Mouse (Mus musculus) embryo, embryonic 10.5 days (tissue): Measurements from ENCODE around the gene Fam122a.
A peak's percentile ranks its signal among the peaks of the same experiment; 100 is the strongest.

ENCODE experiments used
- DNase-seq: peaks from one replicate; pipeline ENCODE4 v3.0.0-alpha.2; 2015; ENCODE audit warnings: low spot score

Gene Fam122a

DNA sequence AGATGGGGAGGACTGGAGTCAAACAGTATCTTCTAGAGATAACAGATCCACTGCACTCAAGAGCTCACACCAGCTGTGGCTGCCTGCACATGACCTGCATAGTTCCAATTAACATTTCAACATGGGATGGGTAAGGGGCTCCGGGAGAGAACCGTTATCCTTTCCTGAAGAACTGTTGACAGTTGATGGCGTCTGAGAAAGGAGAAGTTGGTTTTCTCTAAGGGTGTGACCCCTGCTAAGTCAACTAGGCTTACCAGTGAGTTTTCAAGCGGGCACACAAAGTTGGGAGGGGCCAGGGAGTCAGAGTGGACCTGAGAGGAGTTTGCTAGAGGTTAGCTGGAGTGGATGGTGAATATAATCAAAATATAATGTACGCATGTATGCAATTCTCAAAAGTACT, 13.1 kb upstream of the Fam122a start:
- no peak for DNase-seq

DNA sequence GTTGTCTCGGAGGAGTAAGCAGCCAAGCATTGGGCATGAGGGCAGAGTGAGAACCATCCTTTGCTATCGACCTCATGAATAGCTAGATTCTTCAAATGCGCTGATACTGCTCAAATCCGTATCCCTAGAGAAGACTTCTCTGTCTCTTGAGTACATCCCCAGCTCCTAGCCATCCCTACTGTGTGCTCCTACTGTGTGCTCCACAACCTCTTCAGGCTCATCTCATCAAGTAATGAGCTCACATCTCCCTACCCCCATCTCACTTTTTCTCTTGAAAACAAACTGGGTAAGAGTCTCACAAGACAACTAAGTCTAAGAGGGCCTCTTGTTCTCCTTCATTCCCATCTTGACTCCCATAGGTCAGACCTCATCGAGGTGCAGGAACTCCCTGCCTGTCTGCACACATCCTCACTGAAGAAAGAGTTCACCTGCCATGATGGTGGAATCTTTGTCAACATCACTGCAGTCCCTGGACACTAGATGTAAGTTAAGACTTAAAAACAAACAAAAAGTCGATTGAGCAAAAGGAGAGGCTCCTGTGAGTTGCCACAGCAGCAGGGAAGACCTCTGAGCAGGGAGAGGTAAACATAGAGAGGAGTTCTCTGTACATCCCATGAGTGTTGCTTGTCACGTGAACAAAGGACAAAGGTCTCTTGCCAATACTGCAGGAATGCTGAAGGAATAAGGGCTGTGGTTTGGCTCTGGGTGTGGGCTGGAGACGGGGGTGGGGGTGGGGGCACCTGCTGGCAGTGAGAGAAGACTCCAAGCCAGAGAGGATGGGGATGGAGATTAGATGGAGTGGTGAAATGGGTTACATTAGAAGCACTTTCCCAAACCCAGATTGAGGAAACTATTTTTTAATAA, 9.5 kb upstream of the Fam122a start:
- no peak for DNase-seq

DNA sequence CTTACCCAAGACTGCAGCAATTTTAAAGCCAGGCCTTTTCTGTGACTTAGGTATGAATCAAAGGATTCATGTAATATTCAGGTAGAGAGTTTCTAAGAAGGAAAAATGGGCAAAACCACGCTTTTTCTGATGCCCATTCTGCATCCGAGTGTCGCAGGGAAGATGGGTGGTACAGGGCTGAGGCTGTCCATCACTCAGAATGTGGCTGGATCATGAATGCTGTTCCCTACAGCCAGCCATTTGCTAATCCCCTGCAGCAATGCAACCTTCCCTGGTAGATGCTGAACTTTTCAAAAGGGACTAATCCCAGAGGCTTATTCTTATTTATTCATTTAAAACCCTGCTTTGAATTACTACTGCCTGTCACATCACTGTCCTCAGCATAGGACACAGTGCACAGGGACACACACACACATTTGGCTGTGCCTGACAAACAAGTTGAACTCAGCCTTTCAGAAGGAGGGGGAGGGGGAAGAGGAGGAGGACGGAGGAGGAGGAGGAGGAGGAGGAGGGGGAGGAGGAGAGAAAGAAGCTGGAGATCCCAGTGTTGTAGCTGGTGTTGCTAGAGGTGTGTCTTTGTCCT, 7.5 kb upstream of the Fam122a start:
- no peak for DNase-seq

DNA sequence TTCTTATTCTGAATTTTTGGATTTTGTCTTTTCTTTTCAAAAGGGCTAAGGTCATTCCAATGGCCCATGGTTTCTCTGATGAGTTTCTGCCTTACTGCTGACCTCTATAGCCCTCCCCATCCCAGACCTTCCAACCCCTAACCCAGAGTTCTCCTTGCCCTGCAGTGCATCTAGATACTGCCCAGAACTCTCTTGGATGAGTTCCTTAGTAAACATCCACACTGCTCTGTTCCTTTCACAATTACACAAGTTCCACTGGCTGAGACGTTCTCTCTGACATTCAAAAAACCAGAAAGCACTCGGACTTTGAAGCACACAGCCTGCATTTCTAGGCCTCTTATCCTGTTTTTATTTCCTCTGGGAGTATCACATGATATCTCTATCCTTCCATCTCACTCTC, 3.8 kb upstream of the Fam122a start:
- DNase-seq = no peak

DNA sequence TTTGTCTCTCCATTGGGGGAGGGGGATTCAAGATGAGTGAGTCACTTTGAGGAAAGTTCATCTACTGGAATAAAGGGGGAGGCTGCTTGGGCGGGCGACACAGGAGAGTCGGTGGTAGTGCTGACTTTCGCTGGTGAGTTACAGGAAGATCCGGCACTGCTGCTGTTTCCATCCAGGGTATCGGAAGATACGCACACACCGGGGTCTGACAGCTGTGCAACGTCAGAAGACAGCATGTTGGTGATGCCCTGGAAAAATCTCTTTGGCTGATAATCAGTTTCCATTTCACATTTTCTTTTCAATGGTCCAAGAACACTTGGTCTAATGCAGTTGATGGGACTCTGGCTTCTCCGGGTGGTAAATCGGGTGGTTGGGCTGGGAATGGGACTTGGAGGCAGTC, 695 bp downstream of the Fam122a start:
- peak; percentile 59 for DNase-seq

DNA sequence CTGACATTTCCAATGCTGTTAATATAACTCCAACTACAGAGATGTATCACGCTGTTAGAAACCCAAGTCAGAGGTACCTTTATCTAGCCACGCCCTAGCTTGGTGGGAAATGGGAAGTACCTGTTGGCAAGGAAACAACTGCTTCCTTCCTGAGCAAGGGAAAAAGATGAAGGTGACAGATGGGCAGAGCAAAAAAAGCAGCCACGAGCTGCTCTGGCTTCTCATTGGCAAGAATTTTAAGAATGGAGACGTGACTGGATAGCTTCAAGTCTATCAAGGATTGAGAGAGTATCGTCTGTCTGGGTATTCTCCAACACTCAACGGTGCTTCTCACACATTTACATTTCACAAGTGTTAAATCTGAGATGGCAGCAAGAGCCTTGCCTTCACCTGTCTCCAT, 1.9 kb downstream of the Fam122a start:
- no peak for DNase-seq

DNA sequence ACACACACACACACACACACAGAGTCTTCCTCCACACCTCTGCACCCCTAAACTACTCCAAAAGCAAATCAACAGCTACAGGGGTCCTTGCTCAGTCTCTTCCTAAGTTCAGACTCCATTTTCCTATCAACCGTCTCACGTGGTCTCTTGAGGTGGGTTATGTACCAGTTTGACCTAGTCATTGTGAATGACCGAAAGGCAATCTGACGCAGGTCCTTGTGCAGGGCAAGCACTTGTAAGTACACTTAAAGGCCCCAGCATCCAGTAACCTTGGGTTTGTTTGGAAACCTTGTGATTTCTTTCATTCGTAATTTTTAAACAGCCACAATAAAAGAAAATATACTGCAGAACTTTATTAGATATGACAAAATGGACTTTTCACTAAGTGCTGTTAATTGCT, 4.6 kb downstream of the Fam122a start:
- DNase-seq = no peak

DNA sequence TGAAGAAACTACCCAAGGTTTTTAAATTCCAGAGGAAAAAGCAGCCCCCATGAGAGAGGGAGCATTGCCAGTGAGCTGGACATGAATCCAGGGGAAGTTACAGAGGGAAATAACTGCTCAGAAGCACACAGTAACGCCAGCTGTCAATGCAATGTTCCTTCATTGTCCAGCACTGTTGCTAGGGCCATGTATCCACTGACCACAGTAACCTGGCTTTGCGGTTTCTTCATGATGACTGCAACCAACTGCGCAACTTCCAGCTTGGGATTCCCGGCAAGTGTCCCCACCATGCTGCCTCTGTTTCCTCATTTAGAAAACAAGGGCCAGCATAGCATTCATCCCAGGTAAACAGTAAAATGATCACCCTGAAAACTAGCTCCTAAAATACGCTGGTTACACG, 5.6 kb downstream of the Fam122a start:
- DNase-seq = no peak

DNA sequence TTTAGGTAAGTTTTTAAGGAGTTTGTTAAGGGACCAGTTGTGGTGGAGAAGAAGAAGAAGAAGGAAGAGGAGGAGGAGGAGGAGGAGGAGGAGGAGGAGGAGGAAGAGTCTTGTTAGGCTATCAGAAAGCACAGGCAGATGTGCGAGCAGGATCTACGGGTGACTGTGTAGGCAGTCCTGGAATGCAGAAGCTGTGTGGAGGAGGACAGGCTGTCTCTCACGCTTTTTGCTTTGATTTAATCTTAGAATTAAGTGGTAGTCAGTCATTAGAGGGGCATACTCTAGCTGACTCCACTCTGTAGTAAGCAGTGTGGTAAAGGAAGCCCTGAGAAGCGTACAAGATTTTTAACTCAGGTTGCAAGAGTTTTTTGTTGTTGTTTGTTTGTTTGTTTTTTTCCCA, 7.9 kb downstream of the Fam122a start:
- no peak for DNase-seq

DNA sequence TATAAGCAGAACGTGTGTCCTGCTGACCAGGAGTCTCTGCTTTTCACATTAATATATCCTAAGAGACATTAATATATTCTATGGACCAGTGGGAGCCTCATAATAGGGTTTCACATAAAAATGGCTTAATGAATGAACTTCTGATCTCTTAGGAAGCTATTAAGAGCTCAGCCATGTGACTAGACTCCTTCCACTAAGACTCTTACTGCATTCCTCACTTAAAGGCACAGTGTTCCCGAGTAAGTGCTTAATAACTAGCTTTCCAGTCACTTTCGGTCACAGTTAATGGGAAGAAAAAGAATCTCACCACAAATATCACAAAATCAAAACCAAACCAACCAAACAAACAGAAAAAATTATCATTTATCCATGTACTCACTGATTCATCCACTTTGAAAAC, 8.5 kb downstream of the Fam122a start:
- DNase-seq = no peak

DNA sequence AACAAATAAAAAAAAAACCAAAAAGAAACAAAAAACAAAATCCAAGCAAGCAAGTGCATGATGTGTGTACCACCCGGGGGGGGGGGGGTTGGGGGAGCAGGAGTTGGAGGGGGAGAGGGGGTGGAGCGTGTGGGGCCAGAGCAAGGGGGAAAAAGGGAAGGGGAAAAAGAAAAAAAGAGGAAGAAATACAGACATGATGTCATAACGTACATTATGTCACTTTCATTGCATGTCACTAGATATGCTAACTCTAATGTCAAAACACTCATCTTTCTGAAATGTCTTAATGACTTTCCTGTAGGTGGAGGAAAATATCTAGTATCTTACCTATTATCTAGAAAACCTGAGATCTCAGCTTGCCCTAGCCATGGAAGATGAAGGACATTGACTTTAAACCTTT, 14.1 kb downstream of the Fam122a start:
- DNase-seq = no peak

DNA sequence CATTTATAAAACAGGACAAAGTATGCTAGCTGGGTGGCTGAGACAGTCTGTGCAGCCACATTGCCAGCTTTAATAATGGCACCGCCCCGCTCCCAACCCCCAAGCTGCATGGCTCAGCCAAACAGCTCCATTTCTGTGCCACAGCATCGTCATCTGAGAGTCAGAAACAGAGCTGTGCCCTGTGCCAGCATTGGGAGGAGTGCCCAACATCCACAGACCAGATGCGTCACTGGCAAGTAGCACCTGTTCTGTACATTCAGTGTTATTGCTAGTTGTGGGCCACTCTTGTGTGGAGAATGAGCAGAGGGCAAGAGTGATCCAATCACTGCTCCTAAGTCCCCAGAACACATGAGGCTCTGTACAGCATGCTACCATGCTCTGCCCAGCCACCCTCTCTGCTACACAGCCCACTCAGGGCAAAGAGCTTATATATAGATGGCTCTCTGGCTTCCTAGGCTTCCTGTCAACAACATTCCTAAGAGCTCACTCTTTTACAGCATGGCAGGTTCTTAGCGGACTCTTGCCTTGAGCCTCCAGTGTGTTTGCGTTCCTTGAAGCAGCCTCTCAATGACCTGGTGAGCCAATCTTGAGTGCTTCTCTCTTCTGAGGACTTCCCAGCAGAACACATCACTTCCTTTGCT, 20.4 kb downstream of the Fam122a start:
- DNase-seq = no peak

DNA sequence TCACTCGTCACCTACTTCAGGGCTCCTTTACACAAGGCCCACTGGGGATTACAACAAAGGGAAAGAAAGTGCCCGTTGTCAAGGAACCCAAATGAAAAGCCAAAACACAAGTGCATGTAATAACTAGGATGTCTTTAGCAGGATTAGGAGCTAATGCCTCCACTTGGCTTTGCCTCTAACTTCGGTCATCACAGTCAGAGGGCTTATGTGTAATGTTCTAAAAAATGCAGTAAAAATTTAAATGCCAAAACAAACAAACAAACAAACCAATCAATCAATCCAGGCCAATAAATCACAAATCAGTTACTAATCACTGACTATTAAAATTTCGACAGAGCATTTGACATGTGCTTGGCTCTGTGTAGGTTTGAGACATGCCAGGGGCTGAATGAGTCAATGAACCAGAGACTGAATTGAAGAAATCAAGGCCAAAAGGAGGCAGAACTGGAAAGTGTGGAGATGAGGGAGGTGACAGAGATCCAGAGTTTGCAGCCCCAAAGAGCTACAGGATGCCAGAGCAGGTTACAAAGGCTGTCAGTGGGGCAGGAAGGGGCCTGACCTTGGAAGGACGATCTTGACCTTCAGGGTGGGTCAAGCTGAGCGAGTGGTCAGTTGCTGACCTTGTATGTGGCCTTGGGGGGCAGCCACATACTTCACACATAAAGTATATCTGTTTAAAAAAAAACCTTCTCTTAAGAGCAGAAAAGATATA, 21.8 kb downstream of the Fam122a start:
- DNase-seq = no peak

DNA sequence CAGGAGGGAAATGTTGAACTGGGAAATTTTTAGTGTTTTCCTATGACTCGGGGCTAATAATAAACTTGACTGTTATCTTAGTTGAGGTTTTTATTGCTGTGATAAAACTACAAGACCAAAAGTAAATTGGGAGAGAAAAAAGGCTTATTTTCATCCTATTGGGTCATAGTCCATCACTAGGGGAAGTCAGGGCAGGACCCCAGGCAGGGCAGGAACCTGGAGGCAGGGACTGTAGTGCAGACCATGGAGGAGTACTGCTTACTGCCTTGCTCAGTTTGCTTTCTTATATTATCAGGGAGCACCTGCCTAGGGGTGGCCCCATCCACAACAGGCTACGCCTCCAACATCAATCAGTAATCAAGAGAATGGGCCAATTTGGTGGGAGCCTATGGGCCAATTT, 22.7 kb downstream of the Fam122a start:
- no peak for DNase-seq

DNA sequence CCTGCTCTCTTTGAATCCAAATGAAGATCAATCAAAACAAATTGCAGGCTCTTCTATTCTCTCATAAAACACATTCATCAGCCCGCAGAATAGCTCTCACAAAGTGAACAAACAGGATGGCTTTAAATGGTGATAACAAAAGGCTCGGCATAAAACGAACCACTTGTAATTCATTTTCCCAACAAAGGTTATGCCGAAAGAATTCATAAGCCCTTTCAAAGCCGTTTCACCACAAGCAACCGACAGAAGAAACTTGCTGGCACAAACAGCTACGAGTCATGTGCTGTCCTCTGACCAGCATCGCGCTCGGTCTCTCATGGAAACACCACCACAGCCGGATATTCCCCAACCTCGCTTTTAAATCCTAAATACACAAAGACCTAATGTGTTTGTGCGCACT, 23.8 kb downstream of the Fam122a start:
- DNase-seq = peak; percentile 48

DNA sequence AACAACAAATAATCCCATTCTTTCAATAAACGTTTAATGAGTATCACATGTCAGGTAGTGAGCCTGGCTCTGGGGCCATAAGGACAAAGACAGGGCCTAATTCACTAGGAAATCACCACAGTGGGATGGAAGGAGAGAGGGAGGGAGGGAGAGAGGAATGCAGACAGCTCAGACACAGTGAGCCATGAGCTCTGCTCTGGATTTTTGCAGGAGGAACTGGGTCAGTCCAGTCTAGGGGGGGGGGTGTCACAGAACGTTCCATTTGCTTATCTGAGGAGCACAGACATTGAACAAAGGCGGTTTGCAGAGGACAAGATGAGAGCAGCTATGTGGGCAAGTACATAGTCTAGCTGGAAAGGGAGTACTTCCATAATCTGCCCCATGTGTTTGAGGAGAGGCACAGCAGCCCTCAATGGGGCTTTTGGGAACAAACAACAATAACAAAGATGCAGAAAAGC, 24.7 kb downstream of the Fam122a start:
- peak; percentile 71 for DNase-seq

DNA sequence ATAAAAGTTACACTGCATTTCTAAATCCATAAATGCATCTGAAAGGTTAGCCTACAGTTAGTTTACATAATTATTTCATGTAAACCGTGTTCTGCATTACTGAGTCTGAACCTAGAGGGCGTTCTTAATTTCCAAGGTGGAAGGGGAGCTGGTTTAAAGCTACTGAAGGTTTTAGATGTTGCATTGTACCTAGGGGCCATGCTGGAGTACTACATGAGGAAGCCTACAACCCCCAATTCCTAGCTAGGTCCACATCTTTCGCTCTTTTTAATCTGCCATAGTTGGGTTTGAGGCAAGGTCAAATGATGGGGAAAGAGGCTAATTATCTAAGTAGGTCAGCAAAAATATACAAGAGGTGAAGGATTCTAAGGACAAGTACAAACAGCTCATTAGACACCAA, 25.5 kb downstream of the Fam122a start:
- no peak for DNase-seq

DNA sequence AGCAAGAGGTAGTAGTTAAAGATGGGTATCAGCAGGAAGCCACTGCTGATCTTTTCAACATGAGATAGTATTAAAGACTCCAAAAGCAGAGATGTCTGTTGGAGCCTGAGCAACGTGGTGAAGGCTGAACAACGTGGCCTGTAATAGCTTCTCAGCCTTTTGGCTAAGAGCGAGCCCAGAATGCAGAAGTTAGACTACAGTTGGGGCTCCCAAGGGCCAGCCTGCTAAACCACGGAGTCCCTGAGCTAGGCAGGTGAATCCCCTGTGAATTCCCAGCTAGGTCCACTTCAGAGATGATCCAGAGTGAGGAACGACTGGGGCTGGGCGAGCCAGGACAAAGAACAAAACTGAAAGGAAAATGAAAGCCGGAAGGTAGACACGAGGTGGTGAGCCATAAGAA, 26.4 kb downstream of the Fam122a start:
- no peak for DNase-seq

DNA sequence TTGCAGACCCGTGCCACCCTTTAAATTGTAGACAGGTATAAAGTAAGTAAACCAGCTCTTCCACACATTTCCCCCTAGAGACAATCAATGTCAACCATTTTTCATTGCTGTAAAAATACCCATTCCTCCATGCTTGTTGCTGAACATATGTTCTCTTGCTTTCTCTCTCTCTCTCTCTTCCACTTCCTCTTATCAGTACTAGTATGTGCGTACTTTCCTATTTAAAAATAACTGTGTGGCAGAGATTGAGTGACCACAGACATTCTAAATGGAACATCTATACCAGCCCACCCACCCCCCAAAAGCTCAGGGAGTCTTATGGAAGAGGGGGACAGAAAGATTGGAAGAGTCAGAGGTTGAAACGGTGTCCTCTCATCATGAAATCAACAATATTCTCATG, 32.8 kb downstream of the Fam122a start:
- no peak for DNase-seq

DNA sequence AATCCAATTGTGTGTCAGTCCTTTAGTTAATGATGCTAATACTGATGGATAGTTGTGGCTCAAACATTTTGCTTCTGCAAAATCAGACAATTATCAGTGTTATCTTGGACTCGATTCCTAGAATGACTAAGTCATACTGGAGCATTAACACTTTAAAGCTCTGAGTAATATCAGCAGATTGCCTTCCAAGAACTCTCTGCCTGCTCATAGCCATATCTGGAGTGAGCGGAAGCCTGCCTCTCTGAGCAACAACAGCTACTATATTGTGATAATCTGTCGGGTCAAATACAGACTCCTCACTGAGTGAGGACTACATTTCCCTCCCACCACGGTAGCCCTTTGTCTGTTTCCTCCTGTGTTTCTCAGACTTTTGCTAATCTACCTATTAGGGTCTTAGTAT, 37.4 kb downstream of the Fam122a start:
- DNase-seq = no peak

DNA sequence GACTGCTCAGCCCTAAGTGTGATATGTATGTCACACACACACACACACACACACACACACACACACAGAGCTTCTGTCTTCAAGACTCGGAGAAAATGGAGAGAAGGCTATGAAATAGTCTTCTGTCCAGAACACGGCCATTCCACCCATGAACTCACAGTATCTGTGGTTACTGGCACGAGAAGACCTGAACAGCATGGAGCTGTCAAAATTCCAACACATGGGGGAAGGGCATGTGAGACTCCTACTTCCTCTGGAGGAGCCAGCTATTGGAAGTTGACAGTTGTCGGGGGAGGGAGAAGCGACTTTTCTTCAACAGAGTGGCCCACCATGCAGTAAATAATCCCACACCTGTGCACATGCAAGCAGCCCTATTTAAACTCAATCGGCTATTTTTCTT, 42.9 kb downstream of the Fam122a start:
- DNase-seq = no peak

DNA sequence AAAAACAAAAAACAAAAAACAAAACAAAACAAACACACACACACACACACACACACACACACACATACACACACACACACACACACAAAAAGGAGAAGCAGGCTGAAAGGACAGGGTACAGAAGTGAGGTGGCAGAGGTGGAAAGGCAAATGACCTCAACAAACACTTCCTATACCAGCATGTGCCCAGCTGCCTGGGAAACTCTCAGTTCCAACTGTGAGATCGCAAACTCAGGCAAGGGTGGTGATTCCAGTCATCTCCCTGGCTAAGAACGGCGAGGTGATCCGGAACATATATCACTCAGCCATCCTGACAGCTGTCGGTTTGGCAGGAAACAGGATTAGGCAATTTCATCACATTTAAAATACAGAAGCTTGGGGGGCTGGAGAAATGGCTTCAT, 44.7 kb downstream of the Fam122a start:
- no peak for DNase-seq

DNA sequence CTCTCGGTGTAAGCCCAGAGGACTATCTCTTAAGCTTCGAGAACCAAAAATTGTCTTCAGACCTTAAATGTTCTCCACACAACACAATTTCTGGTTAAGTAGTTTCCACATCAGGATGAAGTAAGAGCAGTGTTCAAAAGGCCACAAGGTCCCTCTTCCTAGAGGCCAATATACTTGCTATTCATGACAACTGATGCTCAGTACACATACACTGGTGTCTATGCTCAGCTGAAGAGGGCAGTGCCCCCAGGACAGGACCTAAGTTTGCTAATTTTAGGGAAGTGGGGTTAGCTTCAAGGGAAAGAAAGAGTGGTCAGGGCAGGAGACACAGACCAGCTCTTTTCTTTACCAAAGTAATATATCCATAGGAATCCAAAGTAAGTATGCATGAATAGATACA, 45.8 kb downstream of the Fam122a start:
- no peak for DNase-seq
